Mouse (Mus musculus): Measurements from ENCODE around the gene D930020B18Rik.

- no peak for TF ChIP-seq CTCF (IDR thresholded peaks at IDR 0.05; ENCODE audit: control insufficient read depth, insufficient read depth, insufficient replicate concordance, low read depth, low read length)
- TF ChIP-seq POLR2A (IDR thresholded peaks at IDR 0.05; ENCODE audit: control insufficient read depth, low read depth, low read length) = no peak
These were observed 41.2 kb downstream of the D930020B18Rik start for GRCm38 (mm10) chr10:121682539-121682938.
